Mouse (Mus musculus): ENCODE results near the gene Tmem210. TPM values are rescaled to one million over a fixed set of nuclear protein-coding genes. Genes with fewer than 3 reads are reported as not detected.
A peak's percentile ranks its signal among the peaks of the same experiment; 100 is the strongest.
"Not testable (repeated sequence)": the region's sequence is repeated elsewhere in the genome, so short reads cannot be mapped to it uniquely, and the experiment has no call there.

The Tmem210 gene
- polyA plus RNA-seq, 1 experiment from 2014 or later, result not detected

DNA sequence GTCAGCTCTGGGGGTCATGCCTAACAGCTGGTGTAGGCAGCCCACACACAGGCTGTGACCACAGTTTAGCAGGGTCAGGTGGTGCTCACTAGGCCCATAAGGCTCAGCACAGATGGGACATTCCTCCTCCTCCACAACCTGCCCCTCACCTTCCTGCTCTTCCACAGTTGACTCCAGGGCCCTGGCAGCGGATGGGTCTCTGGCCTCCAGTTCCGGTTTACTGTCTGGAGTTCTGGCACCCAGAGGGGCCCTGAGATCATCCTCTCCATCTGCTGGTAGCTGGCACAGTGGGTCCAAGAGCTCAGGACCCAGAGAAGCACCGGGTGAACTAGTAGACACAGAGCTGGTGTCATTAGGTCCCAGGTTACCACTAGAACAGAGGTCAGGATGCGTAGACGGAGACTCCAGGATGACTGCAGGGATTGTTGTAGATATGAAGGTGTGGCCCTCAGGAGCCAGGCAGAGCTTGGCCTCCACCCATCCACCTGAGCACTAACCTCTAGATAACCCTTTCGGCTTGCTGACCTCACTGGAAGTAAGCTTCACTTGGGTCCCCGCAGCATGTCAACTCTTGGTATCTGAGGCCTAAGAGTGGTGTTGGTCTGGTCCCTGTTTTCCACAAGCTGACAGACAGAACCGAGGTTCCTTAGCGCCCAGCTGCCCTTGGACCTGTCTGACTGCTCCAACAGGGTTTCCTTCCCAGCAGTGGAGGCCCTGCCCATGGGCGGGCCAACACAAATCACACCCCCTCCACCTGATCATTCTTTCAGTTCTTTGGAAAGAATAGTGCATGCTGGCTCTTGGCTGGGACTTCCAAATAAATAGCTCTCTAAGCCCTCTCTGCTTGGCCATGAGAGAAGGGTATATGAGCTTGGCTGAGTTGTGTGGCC lies 41.5 kb upstream of the Tmem210 start, which contains the start of gene AL732309.1:
Gene AL732309.1 (minus strand): TSS at position 681 of the 890 bp plus-strand sequence.
- Histone ChIP-seq H3K27ac (ENCODE audit: low read depth) (no peak within 1 kb of the TSS), H3K9ac (ENCODE audit: low read length) (no peak within 1 kb of the TSS), H3K4me2 (ENCODE audit: low read length) (no peak within 1 kb of the TSS)

GRCm38 (mm10) chr2:25252331-25252730 lies 35.6 kb upstream of the Tmem210 start:
- H3K9ac ChIP-seq (ENCODE audit: low read length), result no peak overlapping the region
- no peak overlapping the region for H3K4me2 ChIP-seq (ENCODE audit: low read length)
- H3K36me3 ChIP-seq (ENCODE audit: control insufficient read depth, insufficient read depth, low read length), result peaks cover 33% of the 10 kb centered on the region
- H3K9me3 ChIP-seq (ENCODE audit: control insufficient read depth, low read length), result no peaks in the 10 kb centered on the region
- H3K4me3 ChIP-seq (ENCODE audit: low read depth, low read length), result no peak overlapping the region
- H3K4me1 ChIP-seq (replicated peaks; ENCODE audit: control insufficient read depth, insufficient read depth, low read length), result peaks cover 11% of the 10 kb centered on the region
- no peak for ATAC-seq (replicated peaks; ENCODE audit: low FRiP score, low TSS enrichment, low read depth)
- no peaks in the 10 kb centered on the region for H3K27me3 ChIP-seq (replicated peaks; ENCODE audit: control insufficient read depth, insufficient read depth, low read length)
- WGBS, result 91% methylated on average over 1 of the region's 1 CpGs
- DNase-seq (ENCODE audit: low spot score), result no peak
- H3K27ac ChIP-seq (ENCODE audit: low read depth), result no peak overlapping the region

More for the DNA sequence above, 41.5 kb upstream of the Tmem210 start, which contains the start of gene AL732309.1:
- 85% methylated on average over 10 of the region's 10 CpGs for WGBS
- ATAC-seq (replicated peaks; ENCODE audit: low FRiP score, low TSS enrichment, low read depth) (no peak), DNase-seq (ENCODE audit: low spot score) (no peak)
- Histone ChIP-seq H3K4me3 (ENCODE audit: low read depth, low read length) (no peak within 1 kb of the TSS), H3K27me3 (replicated peaks; ENCODE audit: control insufficient read depth, insufficient read depth, low read length) (peaks cover 17% of the 10 kb centered on the region), H3K4me1 (replicated peaks; ENCODE audit: control insufficient read depth, insufficient read depth, low read length) (no peaks in the 10 kb centered on the region; the same call in 1 of the 2 replicates), H3K36me3 (ENCODE audit: control insufficient read depth, insufficient read depth, low read length) (peaks cover 34% of the 10 kb centered on the region), H3K9me3 (ENCODE audit: control insufficient read depth, low read length) (no peaks in the 10 kb centered on the region)

DNA sequence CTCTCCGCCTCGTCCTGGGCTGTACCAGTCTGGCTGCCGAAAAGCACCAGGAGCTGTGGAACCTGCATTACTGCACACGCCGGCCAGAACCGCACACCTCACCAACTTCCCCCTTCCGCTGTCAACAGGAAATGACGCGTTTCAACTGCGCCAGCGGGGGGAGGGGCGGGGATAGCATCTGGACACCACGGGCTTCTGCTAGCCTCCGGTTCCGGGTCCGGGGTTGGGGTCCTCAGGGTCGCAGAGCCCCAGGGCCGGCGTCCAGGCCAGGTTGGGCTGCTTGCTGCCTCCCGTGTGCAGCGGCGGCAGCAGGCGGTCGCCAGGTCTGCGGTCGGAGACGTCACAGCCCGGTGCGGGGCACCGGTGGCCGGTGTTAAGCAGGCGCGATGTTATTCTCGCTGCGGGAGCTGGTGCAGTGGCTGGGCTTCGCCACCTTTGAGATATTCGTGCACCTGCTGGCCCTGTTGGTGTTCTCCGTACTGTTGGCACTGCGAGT lies 32.6 kb upstream of the Tmem210 start, which contains the start of gene Tmem203:
Gene Tmem203 (plus strand): TSS at position 156 of the 496 bp plus-strand sequence.
- ATAC-seq (replicated peaks; ENCODE audit: low FRiP score, low TSS enrichment, low read depth) (peak; percentile 89), DNase-seq (ENCODE audit: low spot score) (peak; percentile 99)
- Histone ChIP-seq H3K27ac (ENCODE audit: low read depth) (peak within 1 kb of the TSS; percentile 83), H3K9ac (ENCODE audit: low read length) (peak within 1 kb of the TSS; percentile 81), H3K4me2 (ENCODE audit: low read length) (peak within 1 kb of the TSS; percentile 82), H3K36me3 (ENCODE audit: control insufficient read depth, insufficient read depth, low read length) (peaks cover 10% of the 10 kb centered on the region; the same call in 1 of the 2 replicates), H3K9me3 (ENCODE audit: control insufficient read depth, low read length) (no peaks in the 10 kb centered on the region), H3K4me3 (ENCODE audit: low read depth, low read length) (peak within 1 kb of the TSS; percentile 81), H3K4me1 (replicated peaks; ENCODE audit: control insufficient read depth, insufficient read depth, low read length) (peaks cover 11% of the 10 kb centered on the region), H3K27me3 (replicated peaks; ENCODE audit: control insufficient read depth, insufficient read depth, low read length) (no peaks in the 10 kb centered on the region)
- WGBS, result under 1% methylated on average over 39 of the region's 39 CpGs

- Histone ChIP-seq H3K9ac (ENCODE audit: low read length) (peak overlapping the region; percentile 81; the same call in 1 of the 2 replicates), H3K4me3 (ENCODE audit: low read depth, low read length) (peak overlapping the region; percentile 81), H3K4me2 (ENCODE audit: low read length) (peak overlapping the region; percentile 82), H3K4me1 (replicated peaks; ENCODE audit: control insufficient read depth, insufficient read depth, low read length) (peaks cover 11% of the 10 kb centered on the region)
- ATAC-seq (replicated peaks; ENCODE audit: low FRiP score, low TSS enrichment, low read depth); H3K27me3 ChIP-seq (replicated peaks; ENCODE audit: control insufficient read depth, insufficient read depth, low read length); DNase-seq (ENCODE audit: low spot score); H3K36me3 ChIP-seq (ENCODE audit: control insufficient read depth, insufficient read depth, low read length); H3K27ac ChIP-seq (ENCODE audit: low read depth); H3K9me3 ChIP-seq (ENCODE audit: control insufficient read depth, low read length): not testable (repeated sequence)
- WGBS, result 60% methylated on average over 10 of the region's 12 CpGs
These were observed 31.4 kb upstream of the Tmem210 start for GRCm38 (mm10) chr2:25256443-25257109.

DNA sequence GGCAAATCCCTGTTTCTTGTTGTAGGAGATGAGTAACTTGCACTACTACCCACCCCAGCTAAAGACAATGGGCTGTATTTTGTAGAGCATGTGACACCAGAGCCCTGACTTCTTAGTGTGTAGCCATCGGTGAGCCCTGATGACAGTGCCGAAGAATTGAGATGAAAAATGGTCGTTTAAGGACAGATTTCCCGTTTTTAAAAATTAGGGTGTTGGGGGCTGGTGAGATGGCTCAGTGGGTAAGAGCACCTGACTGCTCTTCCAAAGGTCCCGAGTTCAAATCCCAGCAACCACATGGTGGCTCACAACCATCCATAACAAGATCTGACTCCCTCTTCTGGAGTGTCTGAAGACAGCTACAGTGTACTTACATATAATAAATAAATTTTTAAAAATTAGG lies 30.7 kb upstream of the Tmem210 start:
- H3K27me3 ChIP-seq (replicated peaks; ENCODE audit: control insufficient read depth, insufficient read depth, low read length); H3K4me3 ChIP-seq (ENCODE audit: low read depth, low read length); H3K9me3 ChIP-seq (ENCODE audit: control insufficient read depth, low read length); H3K4me2 ChIP-seq (ENCODE audit: low read length); H3K27ac ChIP-seq (ENCODE audit: low read depth); DNase-seq (ENCODE audit: low spot score); ATAC-seq (replicated peaks; ENCODE audit: low FRiP score, low TSS enrichment, low read depth); H3K9ac ChIP-seq (ENCODE audit: low read length); H3K36me3 ChIP-seq (ENCODE audit: control insufficient read depth, insufficient read depth, low read length): not testable (repeated sequence)
- peaks cover 11% of the 10 kb centered on the region for H3K4me1 ChIP-seq (replicated peaks; ENCODE audit: control insufficient read depth, insufficient read depth, low read length)
- 86% methylated on average over 5 of the region's 5 CpGs for WGBS

DNA sequence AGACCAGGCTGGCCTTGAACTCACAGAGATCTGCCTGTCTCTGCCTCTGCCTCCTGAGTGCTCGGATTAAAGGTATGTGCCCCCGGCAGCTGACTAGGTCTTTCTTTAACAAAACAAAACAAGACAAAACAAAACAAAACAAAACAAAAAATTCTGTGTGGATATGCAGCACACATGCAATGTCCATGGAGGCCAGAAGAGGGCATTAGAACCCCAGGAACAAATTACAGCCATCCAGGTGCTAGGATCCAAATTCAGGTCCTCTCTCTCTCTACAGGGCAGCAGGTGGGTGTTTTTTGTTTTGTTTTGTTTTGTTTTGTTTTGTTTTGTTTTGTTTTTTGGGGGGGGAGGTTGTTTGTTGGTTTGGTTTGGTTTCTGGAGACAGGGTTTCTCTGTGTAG lies 29.1 kb upstream of the Tmem210 start:
- no peak overlapping the region for H3K4me2 ChIP-seq (ENCODE audit: low read length)
- H3K27ac ChIP-seq (ENCODE audit: low read depth), result no peak overlapping the region
- ATAC-seq (replicated peaks; ENCODE audit: low FRiP score, low TSS enrichment, low read depth) (no peak), DNase-seq (ENCODE audit: low spot score) (no peak)
- H3K27me3 ChIP-seq (replicated peaks; ENCODE audit: control insufficient read depth, insufficient read depth, low read length), result peaks cover 5% of the 10 kb centered on the region; the same call in 1 of the 2 replicates
- no peak overlapping the region for H3K9ac ChIP-seq (ENCODE audit: low read length)
- H3K36me3 ChIP-seq (ENCODE audit: control insufficient read depth, insufficient read depth, low read length), result no peaks in the 10 kb centered on the region
- H3K4me3 ChIP-seq (ENCODE audit: low read depth, low read length), result no peak overlapping the region
- 69% methylated on average over 2 of the region's 2 CpGs for WGBS
- H3K9me3 ChIP-seq (ENCODE audit: control insufficient read depth, low read length), result no peaks in the 10 kb centered on the region
- H3K4me1 ChIP-seq (replicated peaks; ENCODE audit: control insufficient read depth, insufficient read depth, low read length), result peaks cover 16% of the 10 kb centered on the region

DNA sequence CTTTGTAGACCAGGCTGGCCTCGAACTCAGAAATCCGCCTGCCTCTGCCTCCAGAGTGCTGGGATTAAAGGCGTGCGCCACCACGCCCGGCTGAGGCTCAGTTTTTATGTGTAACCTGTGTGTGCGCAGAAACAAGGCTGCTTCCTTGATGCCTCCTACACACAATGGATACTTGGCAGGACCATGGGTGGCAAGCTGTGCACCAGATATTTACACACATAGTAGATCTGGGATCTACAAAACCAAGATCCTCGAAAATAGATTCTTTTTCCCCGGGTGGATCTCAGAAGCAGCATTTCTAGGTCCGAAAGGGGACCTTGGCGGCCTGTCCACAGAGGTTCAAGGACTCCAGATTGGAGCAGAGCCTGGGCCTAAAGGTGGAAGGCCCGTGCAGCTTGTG lies 26.1 kb upstream of the Tmem210 start:
- peak overlapping the region; percentile 76 for H3K4me2 ChIP-seq (ENCODE audit: low read length)
- peaks cover 19% of the 10 kb centered on the region for H3K4me1 ChIP-seq (replicated peaks; ENCODE audit: control insufficient read depth, insufficient read depth, low read length)
- H3K27me3 ChIP-seq (replicated peaks; ENCODE audit: control insufficient read depth, insufficient read depth, low read length), result peaks cover 10% of the 10 kb centered on the region; the same call in 1 of the 2 replicates
- H3K36me3 ChIP-seq (ENCODE audit: control insufficient read depth, insufficient read depth, low read length), result no peaks in the 10 kb centered on the region
- no peak overlapping the region for H3K9ac ChIP-seq (ENCODE audit: low read length)
- H3K4me3 ChIP-seq (ENCODE audit: low read depth, low read length), result peak overlapping the region; percentile 83
- H3K9me3 ChIP-seq (ENCODE audit: control insufficient read depth, low read length), result no peaks in the 10 kb centered on the region
- no peak for DNase-seq (ENCODE audit: low spot score)
- no peak for ATAC-seq (replicated peaks; ENCODE audit: low FRiP score, low TSS enrichment, low read depth)
- 48% methylated on average over 12 of the region's 12 CpGs for WGBS
- 0 out of 2 replicates have a peak overlapping the region, but pooled peaks have one; percentile 9 for H3K27ac ChIP-seq (ENCODE audit: low read depth)

GRCm38 (mm10) chr2:25262291-25262767 lies 25.6 kb upstream of the Tmem210 start, which contains the start of gene Tprn:
Gene Tprn, plus strand, starts transcription at chr2:25262618.
- H3K27ac ChIP-seq (ENCODE audit: low read depth), result 0 out of 2 replicates have a peak within 1 kb of the TSS, but pooled peaks have one; percentile 9
- ATAC-seq (replicated peaks; ENCODE audit: low FRiP score, low TSS enrichment, low read depth), result peak; percentile 98

More at GRCm38 (mm10) chr2:25262291-25262767, 25.6 kb upstream of the Tmem210 start, which contains the start of gene Tprn:
- H3K36me3 ChIP-seq (ENCODE audit: control insufficient read depth, insufficient read depth, low read length), result no peaks in the 10 kb centered on the region
- peaks cover 20% of the 10 kb centered on the region for H3K4me1 ChIP-seq (replicated peaks; ENCODE audit: control insufficient read depth, insufficient read depth, low read length)
- peak within 1 kb of the TSS; percentile 46 for H3K9ac ChIP-seq (ENCODE audit: low read length)
- WGBS, result under 1% methylated on average over 39 of the region's 39 CpGs
- DNase-seq (ENCODE audit: low spot score), result peak; percentile 88
- H3K4me2 ChIP-seq (ENCODE audit: low read length), result peak within 1 kb of the TSS; percentile 76
- H3K9me3 ChIP-seq (ENCODE audit: control insufficient read depth, low read length), result no peaks in the 10 kb centered on the region
- H3K27me3 ChIP-seq (replicated peaks; ENCODE audit: control insufficient read depth, insufficient read depth, low read length), result peaks cover 10% of the 10 kb centered on the region; the same call in 1 of the 2 replicates
- H3K4me3 ChIP-seq (ENCODE audit: low read depth, low read length), result peak within 1 kb of the TSS; percentile 83
